Mouse (Mus musculus) liver, adult 2 months (tissue): ENCODE data around the gene Itk.

Source experiments
- CTCF ChIP-seq: fragments of 200-500 bp; IDR thresholded peaks from 2 replicates; pipeline ENCODE4 v1.5.1; 2011; ENCODE audit warnings: low read depth, low read length, control low read depth
- POLR2A ChIP-seq: fragments of 200-500 bp; IDR thresholded peaks from 2 replicates; pipeline ENCODE4 v1.6.1; 2011; ENCODE audit warnings: low read length, control low read depth; ENCODE audit not compliant: insufficient read depth; ENCODE audit errors: extremely low read depth

DNA sequence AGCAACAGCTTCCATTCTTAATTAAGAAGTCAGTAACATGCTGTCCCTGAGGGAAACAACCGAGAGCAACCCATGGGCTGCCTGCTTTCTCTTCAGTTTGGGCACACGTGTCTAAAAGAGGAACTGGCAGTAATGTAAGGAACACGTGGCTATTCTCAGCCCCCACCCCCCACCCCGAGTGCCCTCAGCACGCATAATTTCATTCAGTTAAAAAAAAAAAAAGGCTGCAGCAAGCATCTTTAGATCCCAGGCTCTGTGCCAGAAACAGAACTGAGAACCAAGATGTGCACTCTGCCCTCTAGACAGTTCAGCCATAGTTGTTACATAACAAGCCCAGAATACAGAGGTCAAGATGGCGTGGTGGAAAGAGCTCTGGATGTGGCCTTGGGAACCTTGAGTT is 102.5 kb downstream of the Itk start:
- TF ChIP-seq CTCF (no peak), POLR2A (no peak)
